Mouse (Mus musculus) kidney, postnatal 10 days (tissue): ENCODE results near the gene Frat1.
"Not testable (repeated sequence)": the region's sequence is repeated elsewhere in the genome, so short reads cannot be mapped to it uniquely, and the experiment has no call there.

ENCODE experiments used
- DNase-seq: peaks from one replicate; pipeline ENCODE4 v3.0.0; 2021; ENCODE audit warnings: mixed read lengths

Frat1 gene

DNA sequence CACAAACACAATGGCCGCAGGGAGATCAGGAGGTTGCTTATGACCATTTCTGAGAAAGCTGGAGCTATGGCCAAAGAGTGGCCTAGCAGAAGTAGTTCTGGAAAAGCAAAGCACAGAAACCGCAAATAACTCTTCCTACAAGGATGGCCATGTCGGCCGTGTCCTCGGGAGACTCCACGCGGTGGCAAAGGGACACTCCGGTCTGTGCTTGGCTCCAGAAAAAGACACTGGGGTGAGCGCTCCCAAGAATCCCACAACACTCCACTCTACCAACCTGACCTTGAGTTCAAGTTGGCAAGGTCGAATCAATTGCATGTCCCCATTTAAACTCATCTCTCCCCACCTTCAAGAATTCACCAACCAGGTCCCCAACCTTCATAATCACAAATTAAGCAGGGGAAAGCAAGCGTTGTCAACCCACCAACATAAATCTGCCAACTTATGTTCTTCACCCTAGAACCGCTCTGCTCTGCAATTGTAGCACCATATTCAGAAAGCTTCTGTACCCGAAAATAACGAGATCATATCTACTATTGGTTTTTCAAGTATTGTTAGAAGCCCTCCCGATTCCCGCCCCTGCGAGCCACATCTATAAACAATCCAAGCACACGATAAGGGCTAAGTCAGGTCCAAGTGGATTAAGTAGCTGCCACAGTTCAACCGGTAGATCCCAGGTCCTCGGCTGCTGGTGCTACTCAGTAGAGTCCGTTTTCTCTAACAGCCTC is 16.8 kb downstream of the Frat1 start:
- DNase-seq = peak; percentile 51

DNA sequence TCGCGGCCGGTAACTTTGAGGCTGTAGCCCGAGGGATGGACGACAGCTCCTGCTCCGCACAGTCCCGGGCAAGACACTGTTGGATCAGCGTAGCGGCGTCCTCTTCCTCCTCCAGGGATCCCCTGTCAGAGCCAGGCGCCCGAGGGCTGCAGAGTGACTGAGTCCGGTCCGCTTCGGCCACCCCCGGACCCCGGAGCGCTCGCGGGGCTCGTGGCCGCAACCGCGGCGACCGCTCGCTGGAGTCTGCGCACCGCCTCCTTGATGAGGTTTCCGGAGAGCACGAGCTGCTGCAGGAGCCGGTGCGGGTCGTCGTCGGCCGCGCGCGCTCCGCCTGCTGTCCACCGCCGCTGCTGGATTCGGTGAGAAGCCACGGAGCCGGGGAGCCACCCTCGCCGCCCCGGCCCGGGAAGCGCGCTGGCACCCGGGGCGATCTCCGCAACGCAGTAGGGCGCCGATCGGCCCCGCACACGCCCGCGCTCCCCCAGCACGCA is 17.4 kb downstream of the Frat1 start:
- peak; percentile 64 for DNase-seq

DNA sequence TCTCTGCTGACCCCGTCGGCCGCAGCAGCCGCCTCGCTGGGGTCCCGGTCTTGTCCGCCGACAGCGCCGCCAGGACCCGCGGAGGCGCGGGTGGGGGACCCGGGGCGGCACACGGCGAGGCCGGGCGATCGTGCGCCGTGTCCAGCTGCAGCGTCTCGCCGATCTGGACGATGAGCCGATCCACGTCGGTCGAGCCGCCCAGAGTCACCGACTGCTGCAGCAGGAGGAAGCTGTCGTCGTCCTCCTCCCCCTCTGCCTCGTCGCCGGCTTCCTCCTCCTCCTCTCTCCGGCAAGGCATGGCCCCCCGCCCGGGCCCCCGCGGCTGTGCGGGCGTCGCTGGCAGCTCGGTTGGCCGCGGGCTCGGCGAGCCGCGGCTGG is 17.8 kb downstream of the Frat1 start:
- peak; percentile 73 for DNase-seq

DNA sequence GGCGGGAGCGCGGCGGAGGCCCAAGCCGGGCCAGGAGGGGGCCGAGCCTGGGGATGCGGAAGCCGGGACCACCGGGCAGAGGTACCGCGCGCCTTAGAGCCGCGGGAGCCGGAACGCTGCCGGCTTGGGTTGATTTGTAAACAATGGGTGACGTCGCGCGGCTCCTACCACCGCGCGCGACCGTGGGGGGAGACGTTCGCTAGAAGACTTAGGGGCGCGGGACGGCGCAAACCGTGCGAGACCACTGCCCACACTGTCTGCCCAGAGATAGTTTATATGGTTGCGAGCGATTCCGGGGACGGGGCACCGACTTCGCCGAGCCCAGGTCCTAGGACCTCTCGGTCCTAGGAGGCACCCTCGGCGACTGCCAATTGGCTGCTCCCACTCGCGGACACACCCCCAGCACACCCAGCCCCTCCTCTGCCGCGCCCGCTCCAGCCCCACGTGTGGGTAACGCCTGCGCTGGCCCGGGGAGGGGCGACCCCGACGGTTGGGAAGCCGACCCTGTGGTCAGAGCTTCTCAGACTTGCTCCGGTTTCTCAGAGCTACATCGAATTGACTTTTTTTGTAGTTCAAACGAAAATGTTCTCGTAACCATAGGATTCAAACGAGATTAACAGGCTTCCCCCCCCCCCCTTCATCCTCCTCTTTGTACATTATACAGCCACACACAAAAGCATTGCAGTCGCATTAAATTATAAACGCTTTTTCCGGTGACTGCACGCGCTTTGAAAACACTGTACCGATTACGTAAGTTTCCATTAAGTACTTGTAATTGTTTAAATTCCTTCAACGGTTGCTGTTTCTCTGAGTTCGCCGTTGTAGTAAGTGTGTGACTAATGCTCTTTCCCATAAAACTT is 18.5 kb downstream of the Frat1 start, which contains the start of gene Frat2:
Gene Frat2, minus strand, starts transcription at position 141 of the 860 bp plus-strand sequence.
- peak; percentile 93 for DNase-seq

DNA sequence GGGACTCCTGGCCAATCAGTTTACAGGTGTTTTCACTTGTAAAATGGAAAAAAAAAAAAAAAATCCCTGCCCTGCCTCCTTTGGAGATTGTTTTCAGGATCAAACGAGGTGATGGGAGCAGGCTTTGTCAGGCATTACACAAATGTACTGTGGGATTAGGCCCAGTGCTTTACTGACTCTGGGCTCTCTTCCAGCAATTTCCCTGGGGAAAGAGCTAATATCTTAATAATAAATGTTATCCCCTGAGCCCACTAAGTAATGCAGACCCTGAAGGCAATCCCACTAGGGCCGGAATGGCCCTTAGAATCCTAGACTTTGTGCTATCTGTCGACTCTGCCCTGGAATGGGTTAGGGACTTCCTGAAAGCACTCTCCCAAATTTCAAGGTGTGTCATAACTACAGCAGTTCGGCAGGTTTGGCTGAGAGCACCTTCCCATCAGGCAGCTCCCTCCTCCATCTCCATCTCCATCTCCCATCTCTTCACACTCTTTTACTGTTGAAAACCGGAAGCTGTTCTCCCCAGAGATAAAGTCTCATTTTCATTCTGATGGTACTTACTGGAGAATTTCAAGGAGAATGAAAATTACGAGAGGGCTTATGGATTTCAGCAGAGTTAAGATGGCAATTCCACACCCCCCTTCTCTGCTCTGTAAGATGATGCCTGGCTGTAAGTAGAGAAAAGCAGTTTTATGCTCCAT is 20.4 kb downstream of the Frat1 start:
- DNase-seq = no peak

DNA sequence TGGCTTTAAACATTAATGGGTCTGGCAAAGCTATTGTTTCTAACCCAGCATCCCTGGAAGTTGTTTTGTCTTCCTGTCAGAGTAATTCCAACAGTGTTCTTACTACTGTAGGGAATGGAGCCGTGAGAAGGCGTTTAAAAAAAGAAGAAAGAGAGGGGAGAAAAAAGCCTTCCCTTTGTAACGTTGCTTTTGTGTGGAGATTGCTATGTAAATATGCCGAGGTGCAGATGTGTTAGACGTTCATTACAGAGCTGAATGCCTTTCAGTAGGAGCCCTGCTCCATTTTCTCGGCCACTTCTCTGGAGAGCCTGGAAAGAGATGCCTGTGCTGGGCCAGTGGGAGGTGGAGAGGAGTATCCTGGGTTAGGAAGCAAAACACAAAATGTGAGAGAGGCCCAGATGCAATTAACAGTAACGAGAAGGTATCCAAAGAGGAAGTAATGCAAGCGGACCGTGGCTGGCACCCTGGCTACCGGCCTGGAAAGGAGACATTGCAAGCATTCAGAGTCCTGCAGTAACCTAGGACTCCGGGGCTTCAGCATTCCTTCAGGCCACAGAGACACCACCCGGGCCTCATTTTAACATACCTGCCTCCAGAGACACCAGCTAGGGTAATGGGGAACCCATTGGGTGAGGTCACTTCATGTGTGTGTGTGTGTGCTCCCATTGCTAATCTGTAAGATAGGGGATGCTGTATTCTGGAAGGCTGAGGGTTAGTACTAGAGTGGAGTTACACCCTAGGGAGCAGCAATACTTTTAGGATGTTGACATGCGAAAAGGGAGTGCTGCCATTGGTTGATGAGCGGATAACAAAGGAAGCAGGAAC is 21.2 kb downstream of the Frat1 start:
- DNase-seq = peak; percentile 21

DNA sequence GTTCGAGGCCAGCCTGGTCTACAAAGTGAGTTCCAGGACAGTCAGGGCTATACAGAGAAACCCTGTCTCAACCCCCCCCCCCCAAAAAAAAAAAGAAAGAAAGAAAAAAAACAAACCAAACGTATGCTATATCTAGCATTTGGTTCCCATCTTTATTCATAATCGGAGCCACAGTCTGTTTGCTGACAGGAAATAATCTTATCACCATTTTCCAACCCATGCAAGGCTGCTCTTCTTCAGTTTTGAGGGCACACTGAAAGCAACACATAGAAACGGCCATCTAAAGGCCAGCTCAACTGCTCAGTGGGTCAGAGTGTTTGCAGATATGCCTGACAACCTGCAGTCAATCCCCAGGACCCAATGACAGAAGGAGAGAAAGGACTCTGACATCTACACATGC is 22.7 kb downstream of the Frat1 start:
- no peak for DNase-seq

DNA sequence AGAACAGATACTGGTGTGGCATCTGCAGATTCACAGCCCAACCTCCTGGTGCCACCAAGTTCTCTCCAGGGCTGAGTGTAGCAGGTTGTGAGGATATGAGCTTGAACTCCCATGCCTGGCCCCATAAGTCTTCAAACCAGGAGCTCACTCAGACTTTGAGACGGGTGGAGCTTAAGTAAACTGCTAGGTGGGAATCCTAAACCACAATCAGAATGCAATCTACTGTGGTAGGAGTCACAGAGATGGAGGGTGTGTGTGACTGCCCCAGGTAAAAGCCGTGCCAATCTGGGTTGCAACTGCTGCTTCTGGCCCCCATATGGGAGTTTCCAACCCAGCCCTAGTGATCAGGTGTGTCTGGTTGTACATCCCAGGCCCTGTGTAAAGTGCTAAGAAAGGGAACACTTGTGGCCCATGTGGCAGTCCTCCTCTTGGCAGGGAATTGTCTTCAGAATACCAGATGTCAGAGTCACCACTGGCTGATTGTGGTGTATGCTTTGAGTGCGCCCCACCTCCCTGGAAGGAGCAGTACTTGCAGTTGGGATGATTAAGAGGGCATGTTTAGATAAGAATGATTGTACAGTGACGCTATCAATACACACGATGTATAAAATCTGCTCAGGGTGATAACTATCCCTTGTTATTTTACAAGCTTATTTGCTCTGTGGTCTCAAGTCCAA is 27.5 kb downstream of the Frat1 start:
- no peak for DNase-seq

DNA sequence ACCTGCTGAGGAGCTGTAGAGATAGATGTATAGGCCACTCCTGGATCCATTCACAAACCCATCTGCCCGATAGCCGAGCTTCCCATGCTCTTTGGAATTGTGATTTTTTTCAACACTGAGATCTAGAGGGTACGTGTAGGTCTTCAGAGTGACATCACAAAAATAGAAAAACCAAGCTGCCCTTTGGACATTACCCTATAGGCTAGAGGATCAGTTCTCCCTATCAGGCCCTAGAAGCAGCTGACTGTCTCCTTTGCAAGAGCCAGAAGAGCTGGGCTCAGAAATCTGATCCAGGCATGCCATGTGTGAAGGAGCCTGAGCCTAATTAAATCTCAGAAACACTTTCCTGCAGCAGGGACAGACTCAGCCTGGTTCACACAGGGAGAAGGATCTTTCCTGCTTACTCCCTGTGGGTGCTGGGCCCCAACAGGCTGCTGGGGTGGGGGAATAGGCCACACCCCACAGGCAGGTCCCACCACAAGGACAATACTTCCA is 28.1 kb downstream of the Frat1 start:
- no peak for DNase-seq

DNA sequence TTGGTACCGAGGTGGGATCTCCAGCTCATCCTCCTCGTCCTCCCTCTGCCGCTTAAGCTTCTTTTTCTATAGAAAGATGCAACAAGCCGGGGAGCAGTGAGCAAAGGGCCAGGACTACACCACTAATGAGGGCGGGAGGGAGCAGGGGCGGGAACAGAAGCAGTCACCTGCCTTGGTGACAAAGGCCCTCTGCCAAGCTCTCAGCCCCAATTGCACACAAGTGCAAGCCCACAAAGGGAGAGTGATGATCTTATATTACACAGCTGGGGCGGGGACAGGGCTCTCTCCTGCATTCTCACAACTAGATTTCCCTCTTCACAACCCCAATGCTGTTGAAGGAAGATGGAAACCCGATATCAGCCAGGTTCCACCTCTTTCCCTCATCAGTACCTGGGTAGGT is 36.9 kb downstream of the Frat1 start:
- no peak for DNase-seq

DNA sequence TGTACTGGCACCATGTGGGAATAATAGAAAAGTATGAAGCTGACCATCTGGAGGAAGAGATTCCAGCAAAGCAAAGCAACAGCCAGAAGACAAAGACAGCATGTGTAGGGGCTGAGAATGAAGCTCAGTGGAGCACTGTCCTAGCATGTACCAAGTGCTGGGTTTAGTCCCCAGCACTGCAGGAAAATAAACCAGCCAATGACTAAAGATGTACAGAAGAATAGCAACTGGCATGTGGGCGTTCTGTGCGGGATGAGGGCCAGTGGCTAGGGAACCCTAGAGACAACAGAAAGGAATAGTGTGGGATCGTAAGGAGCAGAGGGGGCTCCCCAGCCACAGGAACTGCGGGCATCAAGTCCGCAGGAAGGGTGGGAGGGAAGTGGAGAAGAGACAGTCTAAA is 39.5 kb downstream of the Frat1 start:
- DNase-seq = no peak

DNA sequence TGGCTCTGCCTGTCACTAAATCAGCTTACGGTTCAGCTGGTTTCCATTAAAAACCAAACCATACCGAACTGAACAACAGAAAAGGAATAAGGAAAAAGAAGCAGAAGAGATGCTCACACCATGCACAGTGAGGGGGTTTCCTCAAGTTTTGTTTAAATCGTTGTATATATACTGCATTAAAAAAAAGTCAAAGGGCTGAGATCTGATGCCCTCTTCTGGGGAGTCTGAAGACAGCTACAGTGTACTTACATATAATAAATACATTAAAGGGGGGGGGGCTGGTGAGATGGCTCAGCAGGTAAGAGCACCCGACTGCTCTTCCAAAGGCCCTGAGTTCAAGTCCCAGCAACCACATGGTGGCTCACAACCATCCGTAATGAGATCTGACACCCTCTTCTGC is 40.2 kb downstream of the Frat1 start:
- DNase-seq = not testable (repeated sequence)

DNA sequence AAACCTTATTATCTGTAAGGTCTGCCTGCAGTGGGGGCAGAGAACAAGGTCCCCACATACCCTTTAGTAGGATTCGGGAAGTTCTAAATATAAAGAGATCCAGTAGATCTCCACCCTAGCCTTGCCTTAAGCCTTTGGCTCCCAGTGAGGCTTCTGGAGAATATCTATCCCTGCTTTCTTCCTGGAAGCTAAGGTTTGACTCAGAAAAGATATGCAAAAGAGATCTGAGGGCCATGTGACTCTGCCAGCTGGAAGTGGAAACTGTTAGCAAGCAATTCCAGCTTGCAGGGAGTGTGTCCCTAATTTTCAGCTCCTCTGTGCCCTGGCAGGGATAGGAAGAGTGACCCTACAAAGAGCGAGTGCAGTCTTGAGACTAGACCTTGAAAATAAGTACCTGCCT is 42.5 kb downstream of the Frat1 start:
- no peak for DNase-seq

DNA sequence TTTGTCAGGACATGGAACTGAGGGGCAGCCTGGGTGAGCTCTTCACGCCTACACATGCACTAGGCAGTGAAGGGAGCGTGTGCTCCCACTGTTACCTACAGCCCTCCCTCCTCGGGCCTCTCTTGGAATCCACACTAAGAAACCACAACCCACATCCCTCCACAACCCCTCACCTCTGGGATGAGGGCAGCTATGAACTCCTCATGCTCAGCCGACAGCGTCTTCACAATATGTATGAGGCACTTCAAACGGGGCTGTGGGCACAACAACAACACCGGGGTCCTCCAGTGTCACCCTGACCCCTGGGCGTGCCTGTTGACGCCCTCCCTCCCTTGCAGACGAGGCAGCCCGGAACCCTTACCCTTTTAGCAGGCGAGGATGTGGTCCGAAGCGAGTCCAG is 44.6 kb downstream of the Frat1 start:
- DNase-seq = no peak

DNA sequence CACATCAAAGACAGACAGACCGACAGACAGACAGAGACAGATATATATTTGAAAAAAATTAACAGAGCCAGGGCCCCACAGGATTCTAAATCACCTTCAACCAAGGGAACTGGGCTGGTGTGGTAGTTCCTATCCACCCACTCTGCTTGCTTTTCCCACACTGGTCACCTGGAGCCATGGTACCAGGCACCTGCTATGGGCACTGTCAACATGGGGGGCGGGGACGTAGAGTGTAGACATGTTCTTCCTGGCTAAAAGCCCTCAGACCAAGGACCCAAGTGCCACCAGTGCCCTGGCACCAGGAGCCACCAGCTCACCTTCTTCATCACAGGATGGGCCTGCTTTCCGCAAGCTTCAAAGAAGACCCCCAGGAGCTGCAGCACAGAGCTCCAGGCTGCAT is 52.1 kb downstream of the Frat1 start:
- no peak for DNase-seq
